Mouse (Mus musculus) forebrain, embryonic 11.5 days (tissue): Measurements from ENCODE around the gene Iqsec1. TPM values are rescaled to one million over a fixed set of nuclear protein-coding genes. Genes with fewer than 3 reads are reported as not detected.

ENCODE experiments used
- ATAC-seq: fragments of 200-750 bp; cut with Nextera tagmentation; replicated peaks from 2 replicates; pipeline ENCODE4 v1.8.0; 2017; ENCODE audit warnings: moderate TSS enrichment; ENCODE audit not compliant: low FRiP score
- DNase-seq: peaks from one replicate; pipeline ENCODE4 v3.0.0-alpha.2; 2017; ENCODE audit warnings: low spot score
- H3K27ac ChIP-seq: fragments of 300-500 bp; sonication (generic); 2 replicates; pipeline ENCODE4 v1.5.1; 2014; ENCODE audit warnings: low read depth, low read length
- H3K27me3 ChIP-seq: fragments of 300-500 bp; sonication (generic); 2 replicates; pipeline ENCODE4 v1.6.1; 2014; ENCODE audit warnings: mild to moderate bottlenecking, low read length, mixed read lengths; ENCODE audit not compliant: control insufficient read depth, insufficient read depth
- H3K36me3 ChIP-seq: fragments of 300-500 bp; sonication (generic); 2 replicates; pipeline ENCODE4 v1.6.1; 2014; ENCODE audit warnings: mild to moderate bottlenecking, low read length, moderate library complexity, mixed read lengths; ENCODE audit not compliant: control insufficient read depth, insufficient read depth
- H3K4me1 ChIP-seq: fragments of 300-500 bp; sonication (generic); replicated peaks from 2 replicates; pipeline ENCODE4 v1.6.1; 2014; ENCODE audit warnings: low read length, mixed read lengths; ENCODE audit not compliant: control insufficient read depth, insufficient read depth
- H3K4me2 ChIP-seq: fragments of 300-500 bp; sonication (generic); 2 replicates; pipeline ENCODE4 v1.6.1; 2014; ENCODE audit warnings: low read depth, mild to moderate bottlenecking, low read length, moderate library complexity, mixed read lengths; ENCODE audit not compliant: severe bottlenecking
- H3K4me3 ChIP-seq: fragments of 300-500 bp; sonication (generic); 2 replicates; pipeline ENCODE4 v1.5.1; 2014; ENCODE audit warnings: low read depth, low read length
- H3K9ac ChIP-seq: fragments of 300-500 bp; sonication (generic); 2 replicates; pipeline ENCODE4 v1.6.1; 2014; ENCODE audit warnings: low read length
- H3K9me3 ChIP-seq: fragments of 300-500 bp; sonication (generic); 2 replicates; pipeline ENCODE4 v1.6.1; 2016; ENCODE audit warnings: low read length, mixed read lengths; ENCODE audit not compliant: control insufficient read depth
- WGBS: fragments of 180-500 bp; shearing (Covaris S2); extraction: QIAGEN DNeasy Blood & Tissue Kit; methylation state at CpG from one replicate; pipeline ENCODE4 v1.1.7; 2014; 5-methylcytosine and 5-hydroxymethylcytosine counted together
- polyA plus RNA-seq: library from polyadenylated mRNA; unstranded; fragments of >200 nt; fragmentation: Nextera tagmentation; extraction: Ambion mirVana; gene quantifications from 2 replicates; pipeline ENCODE4 v1.2.1, GENCODE M21; 2014

The Iqsec1 gene
- 15.0 and 17.4 TPM in 2 replicates for polyA plus RNA-seq

GRCm38 (mm10) chr6:90988648-90989317 lies at the start of gene Iqsec1:
Gene Iqsec1 (minus strand): TSS chr6:90988685.
- H3K9ac ChIP-seq = peak within 1 kb of the TSS; percentile 68
- H3K27me3 ChIP-seq = peaks cover 6% of the 10 kb centered on the region
- no peak within 1 kb of the TSS; the same call in none of the 2 replicates for H3K27ac ChIP-seq
- H3K4me3 ChIP-seq = peak within 1 kb of the TSS; percentile 69
- H3K4me2 ChIP-seq = peak within 1 kb of the TSS; percentile 100
- WGBS = 2% methylated on average over 34 of the region's 39 CpGs
- H3K36me3 ChIP-seq = no peaks in the 10 kb centered on the region
- peaks cover 6% of the 10 kb centered on the region; the same call in 1 of the 2 replicates for H3K4me1 ChIP-seq
- DNase-seq (peak; percentile 99), ATAC-seq (peak; percentile 95)
- H3K9me3 ChIP-seq = no peaks in the 10 kb centered on the region; the same call in 1 of the 2 replicates

- H3K36me3 ChIP-seq = no peaks in the 10 kb centered on the region
- DNase-seq (no peak), ATAC-seq (no peak)
- H3K9ac ChIP-seq = no peak overlapping the region
- H3K9me3 ChIP-seq = no peaks in the 10 kb centered on the region
- H3K27me3 ChIP-seq = no peaks in the 10 kb centered on the region
- no peak overlapping the region for H3K4me2 ChIP-seq
- no peak overlapping the region for H3K27ac ChIP-seq
- H3K4me3 ChIP-seq = no peak overlapping the region
- WGBS = 84% methylated on average over 5 of the region's 5 CpGs
- 0 out of 2 replicates have a peak, but pooled peaks cover 2% of the 10 kb centered on the region for H3K4me1 ChIP-seq
Observed at GRCm38 (mm10) chr6:91028256-91028655, 39.8 kb upstream of the Iqsec1 start.

DNA sequence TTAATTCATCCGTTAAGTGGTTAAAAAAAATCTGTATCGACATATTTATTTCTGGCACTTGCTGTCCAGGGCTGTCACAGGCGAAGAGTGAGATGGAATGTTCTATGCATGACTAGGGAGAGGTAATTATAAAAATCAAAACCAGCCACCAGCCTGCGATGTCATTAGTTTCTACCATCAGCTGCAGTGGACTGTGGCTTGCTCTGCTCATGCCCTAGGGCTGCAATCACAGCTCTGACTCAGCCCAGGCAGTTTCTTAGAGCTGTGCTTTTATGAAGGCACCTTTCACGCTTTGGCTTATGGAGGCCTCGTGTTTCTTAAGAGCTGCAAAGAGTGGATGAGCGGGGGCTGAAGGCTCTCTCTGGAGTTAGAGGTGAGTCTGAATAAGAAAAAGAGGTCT lies 32.3 kb upstream of the Iqsec1 start:
- H3K27me3 ChIP-seq = no peaks in the 10 kb centered on the region
- no peaks in the 10 kb centered on the region for H3K4me1 ChIP-seq
- 83% methylated on average over 7 of the region's 7 CpGs for WGBS
- no peaks in the 10 kb centered on the region for H3K36me3 ChIP-seq
- no peak overlapping the region for H3K4me2 ChIP-seq
- H3K27ac ChIP-seq = no peak overlapping the region
- ATAC-seq (no peak), DNase-seq (no peak)
- no peak overlapping the region for H3K4me3 ChIP-seq
- H3K9me3 ChIP-seq = no peaks in the 10 kb centered on the region
- no peak overlapping the region for H3K9ac ChIP-seq

DNA sequence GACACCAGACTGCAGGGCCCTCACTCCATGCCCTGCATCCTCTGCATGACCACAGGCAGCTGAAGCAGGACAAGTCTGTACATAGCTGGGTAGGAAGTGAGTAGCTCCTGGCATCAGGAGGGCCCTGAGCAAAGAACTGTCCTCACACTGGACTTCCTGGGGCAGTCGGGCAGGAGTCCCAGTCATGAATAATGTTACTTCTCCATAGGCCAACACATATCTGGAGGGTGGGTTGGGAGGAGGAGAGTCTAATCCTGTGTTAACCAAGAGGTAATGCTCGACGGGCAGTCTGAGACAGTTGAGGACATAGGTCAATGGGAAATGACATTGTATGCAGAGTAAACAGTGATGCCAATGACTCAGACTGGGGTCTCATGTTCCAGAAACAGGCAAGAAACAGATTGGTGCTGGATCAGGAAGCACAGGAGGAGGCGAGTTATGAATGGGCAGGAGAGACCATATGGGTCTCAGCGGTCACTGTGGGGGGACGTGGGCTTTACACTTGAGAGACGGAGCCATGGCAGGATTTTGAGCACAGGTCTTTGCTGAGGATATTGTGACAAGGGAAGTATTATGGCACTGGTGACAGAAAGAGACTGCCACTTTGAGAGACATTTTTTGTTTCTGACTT lies 28.2 kb upstream of the Iqsec1 start:
- Histone ChIP-seq H3K27ac (no peak overlapping the region), H3K4me2 (no peak overlapping the region), H3K9ac (no peak overlapping the region), H3K4me3 (no peak overlapping the region), H3K9me3 (no peaks in the 10 kb centered on the region), H3K36me3 (no peaks in the 10 kb centered on the region), H3K27me3 (no peaks in the 10 kb centered on the region), H3K4me1 (no peaks in the 10 kb centered on the region)
- DNase-seq (no peak), ATAC-seq (no peak)
- 83% methylated on average over 7 of the region's 7 CpGs for WGBS

DNA sequence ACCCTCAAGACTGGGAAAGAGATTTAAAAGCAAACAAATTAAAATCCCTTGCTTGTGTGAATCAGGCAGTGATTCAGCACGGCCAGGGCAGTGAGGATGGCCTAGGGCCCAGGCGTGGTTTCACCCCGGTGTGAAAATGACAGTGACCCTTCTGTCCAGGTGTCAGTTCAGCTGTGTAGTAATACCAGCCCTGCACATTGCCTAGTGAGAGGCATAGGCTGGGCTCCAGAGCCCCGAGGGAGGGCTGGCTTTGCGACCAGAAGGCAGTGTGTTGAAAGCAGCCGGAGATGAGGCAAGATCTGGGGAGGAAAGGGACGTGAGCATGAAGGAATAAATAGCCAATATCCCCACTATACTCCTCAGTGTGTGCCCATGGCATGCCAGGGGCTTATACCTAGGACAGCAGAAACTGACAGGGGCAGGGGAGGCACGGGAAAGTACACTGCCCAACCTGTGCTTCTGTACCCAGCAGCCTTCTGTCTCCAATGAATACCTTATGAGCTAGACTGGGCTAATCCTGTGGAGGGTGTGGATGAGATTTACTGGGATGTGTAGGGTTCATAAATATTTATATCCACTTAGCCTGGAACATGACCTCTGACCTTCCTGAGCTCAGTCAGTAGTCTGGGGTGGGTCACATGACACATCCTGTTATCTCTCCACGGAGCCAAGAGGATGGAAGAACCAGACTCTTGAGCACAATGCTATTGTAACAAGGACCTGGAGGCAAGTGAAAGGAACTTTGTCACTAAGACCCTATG lies 25.9 kb upstream of the Iqsec1 start:
- Histone ChIP-seq H3K4me2 (no peak overlapping the region), H3K36me3 (no peaks in the 10 kb centered on the region), H3K4me3 (no peak overlapping the region), H3K27me3 (no peaks in the 10 kb centered on the region), H3K9me3 (no peaks in the 10 kb centered on the region), H3K27ac (no peak overlapping the region), H3K4me1 (no peaks in the 10 kb centered on the region), H3K9ac (no peak overlapping the region)
- WGBS = 82% methylated on average over 9 of the region's 9 CpGs
- no peak for DNase-seq
- ATAC-seq = no peak

GRCm38 (mm10) chr6:91012458-91012857 lies 24.0 kb upstream of the Iqsec1 start:
- H3K4me2 ChIP-seq = no peak overlapping the region
- 83% methylated on average over 3 of the region's 3 CpGs for WGBS
- no peak overlapping the region for H3K27ac ChIP-seq
- DNase-seq (no peak), ATAC-seq (no peak)
- no peaks in the 10 kb centered on the region for H3K36me3 ChIP-seq
- no peak overlapping the region for H3K4me3 ChIP-seq
- no peaks in the 10 kb centered on the region for H3K4me1 ChIP-seq
- no peak overlapping the region for H3K9ac ChIP-seq
- no peaks in the 10 kb centered on the region for H3K27me3 ChIP-seq
- no peaks in the 10 kb centered on the region for H3K9me3 ChIP-seq

GRCm38 (mm10) chr6:91011568-91011967 lies 23.1 kb upstream of the Iqsec1 start:
- no peak for ATAC-seq
- 80% methylated on average over 4 of the region's 4 CpGs for WGBS
- Histone ChIP-seq H3K4me2 (no peak overlapping the region), H3K36me3 (no peaks in the 10 kb centered on the region), H3K9me3 (no peaks in the 10 kb centered on the region), H3K4me3 (no peak overlapping the region), H3K9ac (no peak overlapping the region), H3K27me3 (no peaks in the 10 kb centered on the region), H3K4me1 (no peaks in the 10 kb centered on the region), H3K27ac (no peak overlapping the region)
- DNase-seq = no peak

- no peak overlapping the region for H3K27ac ChIP-seq
- no peak overlapping the region for H3K4me2 ChIP-seq
- no peaks in the 10 kb centered on the region for H3K36me3 ChIP-seq
- ATAC-seq (no peak), DNase-seq (no peak)
- H3K9me3 ChIP-seq = no peaks in the 10 kb centered on the region
- no peak overlapping the region for H3K4me3 ChIP-seq
- H3K27me3 ChIP-seq = no peaks in the 10 kb centered on the region
- 83% methylated on average over 3 of the region's 3 CpGs for WGBS
- no peaks in the 10 kb centered on the region for H3K4me1 ChIP-seq
- no peak overlapping the region for H3K9ac ChIP-seq
Observed at GRCm38 (mm10) chr6:91008284-91008830, 19.9 kb upstream of the Iqsec1 start.
